Mouse (Mus musculus) testis, adult 10 weeks (tissue): ENCODE data around the gene Ap1m1. TPM values are rescaled to one million over a fixed set of nuclear protein-coding genes. Genes with fewer than 3 reads are reported as not detected.

Source experiments
- polyA plus RNA-seq: library from polyadenylated mRNA; stranded (reverse); fragments of 350-450 nt; fragmentation: Illumina TruSeq; extraction: RNeasy Lipid Tissue Mini Kit (QIAGEN cat#74804); gene quantifications from one replicate; pipeline ENCODE4 v1.2.3, GENCODE M21; 2014; ENCODE audit warnings: low read depth, low replicate concordance

The Ap1m1 gene
- polyA plus RNA-seq = 90.0 TPM

DNA sequence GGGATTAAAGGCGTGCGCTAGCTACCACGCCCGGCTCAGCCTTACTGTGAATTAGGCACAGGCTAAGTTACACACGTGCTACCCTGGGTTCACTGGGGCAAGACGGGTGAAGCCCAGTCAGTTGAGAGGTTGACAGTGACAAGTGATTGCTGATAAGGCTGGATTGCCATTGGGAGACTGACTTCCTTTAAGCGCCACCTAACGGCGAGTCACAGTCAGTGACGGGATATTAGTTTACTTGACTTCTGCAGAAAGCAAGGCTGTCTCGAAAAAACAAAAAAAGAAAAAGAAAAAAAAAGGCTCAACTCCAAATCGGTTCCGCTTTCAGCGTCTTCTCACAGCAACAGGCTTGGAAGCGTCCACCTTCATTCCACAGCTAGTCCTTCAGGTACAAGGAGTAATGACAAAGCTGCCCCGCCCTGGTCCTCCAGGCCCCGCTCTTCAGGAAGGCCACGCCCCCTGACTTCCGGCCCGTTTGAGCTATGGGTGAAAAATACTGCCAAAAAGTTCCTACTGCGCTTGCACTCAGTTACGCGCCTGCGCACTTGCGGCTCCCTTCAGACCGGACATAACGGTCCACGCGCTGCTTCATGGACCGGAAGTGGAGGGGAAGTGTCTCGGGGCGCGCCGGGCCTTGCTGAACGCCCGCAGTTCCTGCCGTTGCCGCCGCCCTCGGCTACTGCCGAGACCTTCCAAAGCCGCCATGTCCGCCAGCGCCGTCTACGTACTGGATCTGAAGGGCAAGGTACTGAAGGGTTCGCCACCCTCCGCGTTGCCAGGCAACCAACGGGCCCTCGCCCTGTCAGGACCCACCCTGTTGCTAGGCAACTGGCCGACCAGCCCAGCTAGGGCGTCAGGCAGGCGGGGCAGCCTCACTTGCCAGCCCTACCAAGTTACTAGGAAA lies at the start of gene Ap1m1:
TSS of gene Ap1m1 (plus strand) at position 520 of the 904 bp plus-strand sequence.

GRCm38 (mm10) chr8:72212751-72213150 lies 27.1 kb upstream of the Ap1m1 start, which contains the start of gene Cib3:
Gene Cib3 (minus strand): TSS chr8:72212837.

DNA sequence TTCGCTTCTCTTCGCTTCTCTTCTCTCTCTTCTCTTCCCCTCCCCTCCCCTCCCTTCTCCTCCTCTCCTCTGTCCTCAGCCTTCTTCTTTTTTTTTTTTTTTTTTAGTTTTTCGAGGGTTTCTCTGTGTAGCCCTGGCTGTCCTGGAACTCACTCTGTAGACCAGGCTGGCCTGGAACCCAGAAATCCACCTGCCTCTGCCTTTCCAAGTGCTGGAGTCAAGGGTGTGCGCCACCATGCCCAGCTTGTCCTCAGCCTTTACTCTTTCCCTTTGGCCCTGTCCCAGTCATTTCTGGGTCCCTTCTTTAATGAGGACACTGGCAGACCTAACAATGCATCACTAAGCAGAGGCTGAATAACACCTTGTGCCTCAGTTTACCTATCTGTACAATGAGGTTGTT lies 26.3 kb upstream of the Ap1m1 start, which contains the start of gene Gm11034:
TSS of gene Gm11034 (minus strand) at position 101 of the 400 bp plus-strand sequence.

GRCm38 (mm10) chr8:72219541-72220363 lies 20.1 kb upstream of the Ap1m1 start, which contains the start of gene Fam32a:
Gene Fam32a (plus strand): TSS chr8:72219730.

GRCm38 (mm10) chr8:72305210-72305905 lies 65.5 kb downstream of the Ap1m1 start, which contains the start of gene Gm10282:
Gene Gm10282 (minus strand): TSS chr8:72305260.

Other genes with a start within 250 kb of the Ap1m1 start
- not detected for gene Cyp4f18, start 230.4 kb upstream of the Ap1m1 start, polyA plus RNA-seq
- not detected for gene Olfr372, start 198.8 kb upstream of the Ap1m1 start, polyA plus RNA-seq
- not detected for gene Olfr373, start 156.8 kb upstream of the Ap1m1 start, polyA plus RNA-seq
- gene Olfr374, start 133.0 kb upstream of the Ap1m1 start, polyA plus RNA-seq = not detected
- 24.6 TPM for gene Tpm4, start 105.0 kb upstream of the Ap1m1 start, polyA plus RNA-seq
- 36.1 TPM for gene Rab8a, start 78.8 kb upstream of the Ap1m1 start, polyA plus RNA-seq
- 0.29 TPM for gene Hsh2d, start 50.4 kb upstream of the Ap1m1 start, polyA plus RNA-seq
- gene Cib3, start 27.2 kb upstream of the Ap1m1 start, polyA plus RNA-seq = 0.31 TPM
- not detected for gene Gm11034, start 26.4 kb upstream of the Ap1m1 start, polyA plus RNA-seq
- gene Fam32a, start 20.3 kb upstream of the Ap1m1 start, polyA plus RNA-seq = 10.3 TPM
- gene Gm10282, start 65.2 kb downstream of the Ap1m1 start, polyA plus RNA-seq = 0.81 TPM
- 5.9 TPM for gene Klf2, start 79.0 kb downstream of the Ap1m1 start, polyA plus RNA-seq
- gene Eps15l1, start 181.4 kb downstream of the Ap1m1 start, polyA plus RNA-seq = 11.7 TPM
- 92.0 TPM for gene Calr3, start 203.9 kb downstream of the Ap1m1 start, polyA plus RNA-seq
- gene 1700030K09Rik, start 203.9 kb downstream of the Ap1m1 start, polyA plus RNA-seq = 8.8 TPM
- gene Cherp, start 235.2 kb downstream of the Ap1m1 start, polyA plus RNA-seq = 4.6 TPM